Mouse (Mus musculus) CD4-positive, CD25-positive, alpha-beta regulatory T cell, adult 2 months (primary cell): ENCODE measurements around the gene Fignl2.

ENCODE experiments used
- DNase-seq: peaks from one replicate; pipeline ENCODE4 v3.0.0-alpha.2; 2012; ENCODE audit warnings: low read depth, low spot score

Gene Fignl2

DNA sequence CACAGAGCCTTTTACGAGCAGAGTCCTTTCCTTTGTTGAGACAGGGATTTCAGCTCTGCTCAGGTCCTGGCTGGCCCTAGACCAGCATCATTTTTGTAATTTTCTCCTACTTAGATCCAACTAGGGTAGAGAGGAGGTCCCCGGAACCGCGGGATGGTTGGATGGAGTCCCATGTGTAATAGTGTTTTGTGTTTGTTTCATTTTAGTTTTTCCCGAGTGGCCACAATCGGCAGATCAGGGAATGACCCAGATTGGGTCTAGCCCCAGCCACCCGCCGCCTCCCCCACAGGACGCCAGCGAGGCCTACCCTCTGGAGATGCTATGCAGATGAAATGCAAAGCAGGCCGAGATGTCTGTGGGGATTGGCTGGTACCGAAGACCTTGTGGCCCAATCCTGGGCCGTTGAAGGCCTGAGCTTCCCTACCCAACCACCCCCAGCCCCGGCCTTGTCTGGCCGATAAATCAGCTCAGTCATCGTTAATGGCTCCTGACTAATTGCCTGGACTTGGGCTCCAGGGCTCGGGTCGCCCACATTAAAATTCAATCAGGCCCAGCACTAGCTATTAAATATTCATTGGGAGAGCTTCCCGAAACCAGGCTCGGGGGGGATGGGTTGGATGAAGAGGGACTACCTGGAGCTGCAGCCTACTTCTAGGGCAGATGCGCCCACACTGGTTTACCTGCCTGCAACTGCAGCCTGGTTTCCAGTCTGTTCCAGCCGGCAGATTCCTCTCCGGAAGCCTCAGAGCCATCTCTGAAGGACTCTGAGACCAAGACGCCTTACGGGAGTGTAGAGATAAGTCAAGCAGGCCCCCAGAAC, 14.7 kb upstream of the Fignl2 start:
- no peak for DNase-seq

- DNase-seq, result no peak
Measured at GRCm38 (mm10) chr15:101092121-101092828, 13.9 kb upstream of the Fignl2 start.

DNA sequence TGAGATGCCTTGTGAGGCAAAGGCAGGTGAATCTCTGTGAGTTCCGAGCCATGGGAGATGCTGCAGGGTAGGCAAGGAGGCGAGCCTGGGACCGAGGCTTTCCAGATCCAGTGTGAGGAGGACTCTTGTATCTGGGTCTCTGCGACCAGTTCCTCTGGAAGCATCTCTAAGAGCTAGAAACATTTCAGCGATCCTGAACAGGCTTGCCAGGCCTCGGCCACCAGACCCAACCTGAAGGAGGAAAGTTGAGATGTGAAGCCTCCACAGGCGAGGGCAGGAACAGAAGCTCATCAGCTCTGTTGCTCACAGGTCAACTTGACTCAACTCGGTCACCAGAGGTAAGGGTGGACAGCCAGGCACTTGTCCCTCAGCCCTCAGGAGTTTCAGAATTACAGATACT, 13.2 kb upstream of the Fignl2 start:
- no peak for DNase-seq

- no peak for DNase-seq
Measured at GRCm38 (mm10) chr15:101088291-101088690, 9.9 kb upstream of the Fignl2 start.

- no peak for DNase-seq
Measured at GRCm38 (mm10) chr15:101086956-101087355, 8.6 kb upstream of the Fignl2 start.

- no peak for DNase-seq
Measured at GRCm38 (mm10) chr15:101086451-101086850, 8.1 kb upstream of the Fignl2 start.

DNA sequence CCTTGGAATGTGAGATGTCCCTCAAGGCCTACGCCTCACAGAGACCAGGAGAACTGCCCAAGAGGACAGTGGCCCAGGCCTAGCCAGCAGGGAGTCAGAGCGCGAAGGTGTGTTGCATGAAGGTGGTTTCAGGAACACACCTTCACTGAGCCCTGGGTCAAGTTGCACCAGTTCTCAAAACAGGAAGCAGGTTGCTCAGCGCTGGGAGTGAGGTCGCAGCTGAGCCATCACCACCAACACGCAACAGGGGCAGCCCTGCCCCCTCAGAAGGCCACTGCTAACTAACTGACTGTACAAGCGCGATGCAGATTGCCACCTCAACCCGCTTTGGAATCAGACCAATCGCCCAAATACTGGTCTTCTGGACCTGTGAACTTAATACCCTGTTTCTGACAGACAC, 6.1 kb upstream of the Fignl2 start:
- DNase-seq, result no peak

- DNase-seq, result no peak
Measured at GRCm38 (mm10) chr15:101082236-101082635, 3.9 kb upstream of the Fignl2 start.

GRCm38 (mm10) chr15:101081035-101081548, 2.7 kb upstream of the Fignl2 start:
- DNase-seq, result no peak

GRCm38 (mm10) chr15:101080031-101080520, 1.7 kb upstream of the Fignl2 start:
- DNase-seq, result no peak

- peak; percentile 18 for DNase-seq
Measured at GRCm38 (mm10) chr15:101078731-101079156, 377 bp upstream of the Fignl2 start.

DNA sequence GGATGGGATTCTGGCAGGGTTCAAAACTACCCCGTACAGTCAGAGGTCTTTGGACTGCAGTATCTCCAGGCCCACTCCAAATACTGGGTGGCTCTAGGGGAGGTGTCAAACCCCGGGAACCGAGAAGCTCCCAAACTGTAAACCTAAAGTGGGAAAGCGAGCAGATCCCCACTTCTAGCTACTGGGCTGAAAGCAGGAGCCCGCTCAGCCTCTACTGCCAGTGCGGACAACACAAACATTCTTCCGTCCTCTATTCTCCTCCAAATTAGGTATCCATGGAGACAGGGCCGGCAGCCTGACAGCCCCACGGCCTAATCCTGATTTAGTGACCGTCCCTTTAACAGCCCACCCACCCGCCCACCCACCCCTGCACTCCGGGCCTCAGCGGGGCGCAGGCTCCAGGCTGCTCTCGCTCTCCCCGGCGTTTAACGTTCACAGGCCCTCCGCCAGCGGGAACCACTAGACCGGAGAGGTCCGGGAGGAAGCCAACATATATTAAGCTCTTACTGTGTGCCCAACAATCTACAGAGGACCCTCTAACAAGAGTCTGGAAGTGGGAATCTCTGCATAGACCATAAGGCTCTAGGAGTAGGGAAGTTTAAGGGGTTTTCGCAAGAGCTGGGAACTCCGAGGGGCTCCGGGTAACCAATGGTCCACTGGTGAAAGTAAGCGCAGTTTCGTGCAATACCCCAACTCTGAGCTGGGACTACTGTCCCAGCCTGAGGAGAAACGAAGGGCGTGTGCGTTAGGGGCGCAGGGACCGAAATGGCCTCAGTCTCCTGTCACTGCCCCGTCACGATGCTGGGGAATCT, 1.2 kb downstream of the Fignl2 start:
- no peak for DNase-seq

DNA sequence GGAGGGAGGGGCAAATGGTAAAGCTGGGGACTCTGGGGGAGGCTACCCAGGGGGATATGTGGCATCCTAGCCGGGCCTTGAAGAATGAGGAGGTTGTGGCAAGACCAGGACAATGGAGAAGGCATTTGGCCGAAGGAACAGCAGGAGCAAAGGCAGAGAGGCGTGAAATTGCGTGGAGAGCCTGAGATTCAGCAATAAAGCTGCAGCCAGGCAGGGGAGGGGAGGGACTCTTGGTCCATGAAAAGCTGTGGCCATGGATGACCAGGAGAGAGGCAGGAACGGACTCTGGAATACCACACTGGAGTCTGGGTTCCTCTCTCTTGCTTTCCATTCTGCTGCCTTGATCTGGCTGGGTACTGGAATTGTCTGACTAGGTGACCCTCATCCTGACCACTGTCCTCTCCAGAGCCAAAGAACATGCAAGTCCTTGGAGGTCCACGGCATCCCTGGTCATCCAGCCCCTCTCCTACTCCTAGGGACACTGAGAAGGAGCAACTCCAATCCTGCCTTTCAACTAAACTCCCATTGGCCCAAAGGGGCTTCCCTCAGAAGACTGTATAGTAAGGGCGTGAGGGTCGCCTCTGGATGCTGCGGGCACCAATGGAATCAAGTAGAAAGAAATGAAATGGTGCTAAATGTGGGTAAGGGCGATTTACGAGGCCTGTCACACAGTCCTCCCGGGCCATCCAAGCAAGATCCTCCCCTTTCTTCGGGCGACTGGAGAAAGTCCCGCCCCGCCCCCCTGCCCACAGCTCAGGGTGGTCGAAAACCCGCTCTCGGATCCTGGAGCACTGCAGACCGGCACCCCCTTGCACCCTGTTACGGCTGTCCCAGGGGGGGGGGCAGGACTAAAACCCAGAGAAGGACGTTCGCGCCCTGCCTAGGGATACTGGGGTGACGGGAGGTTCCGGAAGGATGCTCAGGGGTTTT, 2.0 kb downstream of the Fignl2 start:
- no peak for DNase-seq

- DNase-seq, result no peak
Measured at GRCm38 (mm10) chr15:101075656-101076055, 2.7 kb downstream of the Fignl2 start.

- no peak for DNase-seq
Measured at GRCm38 (mm10) chr15:101075150-101075549, 3.2 kb downstream of the Fignl2 start.

DNA sequence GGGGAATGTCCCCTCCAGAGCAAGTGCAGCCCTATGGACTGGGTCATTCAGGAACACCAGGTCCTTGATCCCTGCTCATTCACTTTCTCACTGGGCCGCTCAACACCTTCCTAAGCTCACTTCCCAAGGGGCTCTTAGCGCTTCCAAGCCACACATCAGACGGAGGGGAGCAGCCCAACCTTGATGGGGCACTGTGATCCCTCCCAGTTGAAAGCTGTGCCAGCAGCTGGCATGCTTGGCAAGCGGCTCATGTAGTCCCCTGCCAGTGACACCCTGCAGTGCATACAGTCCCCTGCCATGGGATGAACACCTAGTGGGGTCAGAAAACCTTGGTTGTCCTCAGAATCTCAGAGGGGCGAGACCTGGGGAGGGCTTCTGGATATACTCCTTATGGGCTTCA, 4.3 kb downstream of the Fignl2 start:
- DNase-seq, result no peak

- no peak for DNase-seq
Measured at GRCm38 (mm10) chr15:101072736-101073135, 5.6 kb downstream of the Fignl2 start.

DNA sequence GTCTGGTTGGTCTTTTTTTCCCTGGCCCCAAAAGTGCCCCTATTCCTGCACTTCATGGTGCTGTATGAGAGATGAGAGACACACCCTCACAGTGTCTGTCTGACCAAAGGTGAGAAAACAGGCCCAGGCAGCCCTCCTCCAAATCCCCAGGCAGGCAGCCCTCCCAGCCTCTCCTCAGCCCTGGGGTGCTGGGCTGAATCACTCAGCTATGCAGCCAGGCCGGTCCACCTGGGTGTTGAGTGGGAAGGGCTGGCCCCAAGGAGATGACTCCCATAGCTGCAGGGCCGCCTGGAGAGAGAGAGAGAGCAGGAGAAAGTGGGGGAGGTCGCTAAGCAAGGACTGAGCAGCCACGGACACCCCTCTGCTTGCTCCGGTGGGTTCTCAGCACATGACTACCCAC, 7.6 kb downstream of the Fignl2 start:
- no peak for DNase-seq

DNA sequence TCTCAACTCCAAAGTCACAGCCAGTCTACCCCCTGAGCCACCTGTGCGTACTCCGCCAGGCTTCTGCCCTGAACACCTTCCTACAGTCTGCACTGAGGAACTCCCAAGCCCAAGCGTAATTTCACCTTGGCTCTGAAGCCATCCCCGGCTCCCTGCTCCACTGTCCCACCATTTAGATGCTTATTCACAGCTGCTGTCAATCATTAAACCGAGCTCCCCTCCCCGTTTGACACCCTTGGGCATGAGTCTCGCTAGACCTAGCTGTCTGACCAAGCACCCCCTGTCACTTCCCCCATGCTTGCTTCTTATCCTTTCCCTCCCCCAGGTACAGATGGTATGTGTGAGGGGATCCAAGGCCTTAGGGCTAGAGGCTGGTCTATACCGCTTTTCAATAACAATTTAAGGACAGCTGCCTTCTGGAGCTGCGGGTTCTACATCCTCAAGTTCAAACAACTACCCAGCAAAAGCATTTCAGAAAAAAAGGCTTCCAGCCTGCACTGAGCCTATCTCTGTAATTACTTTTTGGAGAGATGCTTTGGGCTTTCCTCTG, 8.7 kb downstream of the Fignl2 start:
- no peak for DNase-seq

- no peak for DNase-seq
Measured at GRCm38 (mm10) chr15:101068671-101069070, 9.7 kb downstream of the Fignl2 start.
